Mouse (Mus musculus) midbrain, embryonic 12.5 days (tissue): ENCODE measurements around the gene Pja2. TPM values are rescaled to one million over a fixed set of nuclear protein-coding genes. Genes with fewer than 3 reads are reported as not detected.
"Not testable (repeated sequence)": the region's sequence is repeated elsewhere in the genome, so short reads cannot be mapped to it uniquely, and the experiment has no call there.

Experiments used
- ATAC-seq: fragments of 200-750 bp; cut with Nextera tagmentation; 2 replicates; pipeline ENCODE4 v1.8.0; 2017; ENCODE audit warnings: low read depth, moderate TSS enrichment, moderate library complexity; ENCODE audit not compliant: low FRiP score
- H3K27ac ChIP-seq: fragments of 300-500 bp; sonication (generic); replicated peaks from 2 replicates; pipeline ENCODE4 v1.5.1; 2016; ENCODE audit warnings: mild to moderate bottlenecking
- H3K27me3 ChIP-seq: fragments of 300-500 bp; sonication (generic); 2 replicates; pipeline ENCODE4 v1.6.1; 2016; ENCODE audit warnings: mild to moderate bottlenecking
- H3K36me3 ChIP-seq: fragments of 300-500 bp; sonication (generic); 2 replicates; pipeline ENCODE4 v1.6.1; 2016
- H3K4me1 ChIP-seq: fragments of 300-500 bp; sonication (generic); 2 replicates; pipeline ENCODE4 v1.6.1; 2016
- H3K4me2 ChIP-seq: fragments of 300-500 bp; sonication (generic); replicated peaks from 2 replicates; pipeline ENCODE4 v1.6.1; 2016; ENCODE audit warnings: mild to moderate bottlenecking, moderate library complexity
- H3K4me3 ChIP-seq: fragments of 300-500 bp; sonication (generic); 2 replicates; pipeline ENCODE4 v1.5.1; 2016; ENCODE audit warnings: mild to moderate bottlenecking
- H3K9ac ChIP-seq: fragments of 300-500 bp; sonication (generic); replicated peaks from 2 replicates; pipeline ENCODE4 v1.6.1; 2016; ENCODE audit warnings: mild to moderate bottlenecking, moderate library complexity
- H3K9me3 ChIP-seq: fragments of 300-500 bp; sonication (generic); 2 replicates; pipeline ENCODE4 v1.6.1; 2016; ENCODE audit warnings: mild to moderate bottlenecking
- whole genome bisulfite sequencing: fragments of 180-500 bp; shearing (Covaris S2); methylation state at CpG from one replicate; pipeline ENCODE4 v1.1.7; 2016; 5-methylcytosine and 5-hydroxymethylcytosine counted together
- polyA plus RNA-seq: library from polyadenylated mRNA; unstranded; fragments of >200 nt; fragmentation: Nextera tagmentation; extraction: Ambion mirVana; gene quantifications from 2 replicates; pipeline ENCODE4 v1.2.1, GENCODE M21; 2016

Pja2 gene
- polyA plus RNA-seq, 1 experiment from 2014 or later, result 88.4 TPM

- Histone ChIP-seq H3K9ac (peak overlapping the region; percentile 65), H3K36me3 (no peaks in the 10 kb centered on the region; the same call in 1 of the 2 replicates), H3K27ac (peak overlapping the region; percentile 80), H3K4me1 (peaks cover 13% of the 10 kb centered on the region), H3K27me3 (no peaks in the 10 kb centered on the region), H3K4me2 (peak overlapping the region; percentile 82), H3K4me3 (peak overlapping the region; percentile 44), H3K9me3 (no peaks in the 10 kb centered on the region)
- no peak for ATAC-seq
- 23% methylated on average over 5 of the region's 5 CpGs for WGBS
These were observed 1.0 kb upstream of the Pja2 start for GRCm38 (mm10) chr17:64332770-64333096.

GRCm38 (mm10) chr17:64331291-64331897 is 322 bp downstream of the Pja2 start:
- Histone ChIP-seq H3K27ac (peak overlapping the region; percentile 98), H3K9ac (peak overlapping the region; percentile 97), H3K27me3 (no peaks in the 10 kb centered on the region), H3K9me3 (no peaks in the 10 kb centered on the region), H3K4me2 (peak overlapping the region; percentile 62), H3K4me3 (peak overlapping the region; percentile 98), H3K36me3 (no peaks in the 10 kb centered on the region; the same call in 1 of the 2 replicates), H3K4me1 (peaks cover 13% of the 10 kb centered on the region)
- WGBS, result under 1% methylated on average over 36 of the region's 62 CpGs
- peak; percentile 57 for ATAC-seq

GRCm38 (mm10) chr17:64330885-64331284 is 831 bp downstream of the Pja2 start:
- Histone ChIP-seq H3K9ac (peak overlapping the region; percentile 97), H3K27me3 (no peaks in the 10 kb centered on the region), H3K9me3 (no peaks in the 10 kb centered on the region), H3K27ac (peak overlapping the region; percentile 98), H3K4me2 (peak overlapping the region; percentile 62), H3K4me3 (peak overlapping the region; percentile 98), H3K4me1 (peaks cover 13% of the 10 kb centered on the region), H3K36me3 (no peaks in the 10 kb centered on the region; the same call in 1 of the 2 replicates)
- 24% methylated on average over 8 of the region's 8 CpGs for WGBS
- ATAC-seq, result no peak

DNA sequence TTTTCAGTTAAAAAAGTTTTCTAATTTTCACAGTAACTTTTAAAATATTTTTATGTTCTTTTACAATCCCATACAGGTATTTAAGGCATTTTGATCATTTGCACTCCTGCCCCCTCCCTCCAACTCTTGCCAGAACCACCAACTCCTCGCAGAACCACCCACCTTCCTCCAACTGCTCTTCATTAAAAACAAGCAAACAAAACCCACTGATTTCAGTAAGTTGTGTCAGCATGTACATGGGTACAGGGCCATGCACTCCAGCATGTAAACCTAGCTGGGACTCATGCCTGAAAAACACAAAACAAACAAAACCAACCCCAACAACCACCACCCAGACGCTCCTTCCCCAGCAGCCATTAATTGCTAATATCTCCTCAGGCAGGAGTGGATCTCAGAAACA is 7.2 kb downstream of the Pja2 start:
- H3K9me3 ChIP-seq, result no peaks in the 10 kb centered on the region
- H3K36me3 ChIP-seq, result peaks cover 3% of the 10 kb centered on the region; the same call in 1 of the 2 replicates
- ATAC-seq, result no peak
- H3K4me2 ChIP-seq, result no peak overlapping the region
- H3K4me1 ChIP-seq, result 0 out of 2 replicates have a peak, but pooled peaks cover 2% of the 10 kb centered on the region
- 91% methylated on average over 2 of the region's 2 CpGs for WGBS
- H3K9ac ChIP-seq, result no peak overlapping the region
- H3K27me3 ChIP-seq, result no peaks in the 10 kb centered on the region
- H3K27ac ChIP-seq, result no peak overlapping the region
- H3K4me3 ChIP-seq, result no peak overlapping the region

DNA sequence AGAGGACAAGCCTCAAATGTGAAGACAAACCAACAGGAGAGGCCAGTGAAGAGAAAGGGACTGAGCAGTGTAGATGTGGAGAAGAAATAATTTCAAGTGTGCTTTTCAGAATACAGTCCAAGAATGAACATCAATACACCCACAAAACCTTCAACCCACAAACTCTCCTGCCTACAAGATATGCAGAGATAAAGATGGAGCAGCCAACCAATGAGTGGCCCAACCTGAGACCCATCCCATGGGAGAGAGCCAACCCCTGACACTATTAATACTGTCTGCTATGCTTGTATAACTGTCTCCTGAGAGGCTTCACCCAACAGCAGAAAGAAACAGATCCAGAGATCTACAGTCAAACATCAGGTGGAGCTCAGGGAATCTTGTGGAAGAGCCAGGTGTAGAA is 16.3 kb downstream of the Pja2 start:
- no peaks in the 10 kb centered on the region for H3K27me3 ChIP-seq
- no peaks in the 10 kb centered on the region for H3K4me1 ChIP-seq
- H3K4me3 ChIP-seq, result no peak overlapping the region
- H3K9me3 ChIP-seq, result no peaks in the 10 kb centered on the region
- H3K27ac ChIP-seq, result no peak overlapping the region
- no peak overlapping the region for H3K4me2 ChIP-seq
- H3K9ac ChIP-seq, result no peak overlapping the region
- ATAC-seq, result no peak
- H3K36me3 ChIP-seq, result peaks cover 9% of the 10 kb centered on the region

DNA sequence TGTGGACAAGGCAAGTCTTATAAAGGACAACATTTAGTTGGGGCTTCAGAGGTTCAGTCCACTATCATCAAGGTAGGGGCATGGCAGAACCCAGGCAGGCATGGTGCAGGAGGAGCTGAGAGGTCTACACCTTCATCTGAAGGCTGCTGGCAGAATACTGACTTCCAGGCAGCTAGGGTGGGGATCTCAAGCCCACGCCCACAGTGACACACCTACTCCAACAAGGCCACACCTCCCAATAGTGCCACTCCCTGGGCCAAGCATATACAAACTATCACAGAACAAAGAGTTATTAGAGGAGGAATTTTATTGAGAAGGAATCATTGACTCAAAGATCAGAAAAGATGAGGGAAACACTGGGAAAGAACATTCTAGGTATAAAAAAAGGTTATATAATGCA is 17.2 kb downstream of the Pja2 start:
- not testable (repeated sequence) for H3K9ac ChIP-seq, H3K4me2 ChIP-seq, H3K27ac ChIP-seq, H3K36me3 ChIP-seq, H3K4me1 ChIP-seq, H3K9me3 ChIP-seq, H3K27me3 ChIP-seq, H3K4me3 ChIP-seq, ATAC-seq
- WGBS, result 83% methylated on average over 1 of the region's 1 CpGs

- Histone ChIP-seq H3K4me1 (no peaks in the 10 kb centered on the region), H3K9me3 (no peaks in the 10 kb centered on the region), H3K4me3 (no peak overlapping the region), H3K36me3 (peaks cover 22% of the 10 kb centered on the region), H3K9ac (no peak overlapping the region), H3K27me3 (no peaks in the 10 kb centered on the region), H3K27ac (no peak overlapping the region), H3K4me2 (no peak overlapping the region)
- no peak for ATAC-seq
- WGBS, result 95% methylated on average over 5 of the region's 5 CpGs
These were observed 34.1 kb downstream of the Pja2 start for GRCm38 (mm10) chr17:64297628-64298027.

GRCm38 (mm10) chr17:64292740-64293139 is 39.0 kb downstream of the Pja2 start:
- H3K27me3 ChIP-seq, result no peaks in the 10 kb centered on the region
- no peaks in the 10 kb centered on the region for H3K9me3 ChIP-seq
- ATAC-seq, result no peak
- H3K36me3 ChIP-seq, result peaks cover 27% of the 10 kb centered on the region
- WGBS, result 85% methylated on average over 8 of the region's 8 CpGs
- no peak overlapping the region for H3K27ac ChIP-seq
- H3K4me1 ChIP-seq, result no peaks in the 10 kb centered on the region
- H3K4me3 ChIP-seq, result no peak overlapping the region
- H3K4me2 ChIP-seq, result no peak overlapping the region
- H3K9ac ChIP-seq, result no peak overlapping the region

GRCm38 (mm10) chr17:64289684-64290083 is 42.0 kb downstream of the Pja2 start:
- Histone ChIP-seq H3K36me3 (peaks cover 49% of the 10 kb centered on the region), H3K4me1 (no peaks in the 10 kb centered on the region), H3K27ac (no peak overlapping the region), H3K4me3 (no peak overlapping the region), H3K9me3 (no peaks in the 10 kb centered on the region), H3K27me3 (no peaks in the 10 kb centered on the region), H3K4me2 (no peak overlapping the region), H3K9ac (no peak overlapping the region)
- WGBS, result 36% methylated on average over 4 of the region's 4 CpGs
- no peak for ATAC-seq

- Histone ChIP-seq H3K4me1 (no peaks in the 10 kb centered on the region), H3K9ac (no peak overlapping the region), H3K4me2 (no peak overlapping the region), H3K36me3 (peaks cover 53% of the 10 kb centered on the region), H3K4me3 (no peak overlapping the region), H3K27me3 (no peaks in the 10 kb centered on the region), H3K27ac (no peak overlapping the region), H3K9me3 (no peaks in the 10 kb centered on the region)
- WGBS, result 67% methylated on average over 7 of the region's 7 CpGs
- ATAC-seq, result no peak
These were observed 43.7 kb downstream of the Pja2 start for GRCm38 (mm10) chr17:64288000-64288399.

DNA sequence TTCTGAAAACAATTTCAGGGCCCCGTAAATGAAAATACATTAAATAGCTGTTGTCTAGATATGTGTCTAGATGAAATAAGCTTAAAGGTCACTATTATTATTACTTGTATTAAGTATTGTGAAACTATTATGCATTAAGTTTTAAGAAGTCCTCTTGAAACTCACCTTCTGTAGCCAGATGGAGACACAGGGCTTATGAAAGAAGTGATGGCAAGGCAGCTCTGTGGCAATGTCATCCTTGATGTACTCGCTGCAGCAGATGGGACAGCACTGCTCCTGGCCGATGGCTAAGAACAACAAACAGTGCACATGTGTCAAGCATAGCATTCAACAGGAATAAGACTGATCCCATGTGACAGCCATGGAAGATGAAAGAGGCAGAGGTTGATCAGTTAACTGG is 44.9 kb downstream of the Pja2 start:
- no peak for ATAC-seq
- no peaks in the 10 kb centered on the region for H3K9me3 ChIP-seq
- no peaks in the 10 kb centered on the region for H3K27me3 ChIP-seq
- no peak overlapping the region for H3K4me2 ChIP-seq
- H3K4me3 ChIP-seq, result no peak overlapping the region
- no peaks in the 10 kb centered on the region for H3K4me1 ChIP-seq
- H3K9ac ChIP-seq, result no peak overlapping the region
- no peak overlapping the region for H3K27ac ChIP-seq
- 72% methylated on average over 3 of the region's 3 CpGs for WGBS
- H3K36me3 ChIP-seq, result peaks cover 57% of the 10 kb centered on the region

DNA sequence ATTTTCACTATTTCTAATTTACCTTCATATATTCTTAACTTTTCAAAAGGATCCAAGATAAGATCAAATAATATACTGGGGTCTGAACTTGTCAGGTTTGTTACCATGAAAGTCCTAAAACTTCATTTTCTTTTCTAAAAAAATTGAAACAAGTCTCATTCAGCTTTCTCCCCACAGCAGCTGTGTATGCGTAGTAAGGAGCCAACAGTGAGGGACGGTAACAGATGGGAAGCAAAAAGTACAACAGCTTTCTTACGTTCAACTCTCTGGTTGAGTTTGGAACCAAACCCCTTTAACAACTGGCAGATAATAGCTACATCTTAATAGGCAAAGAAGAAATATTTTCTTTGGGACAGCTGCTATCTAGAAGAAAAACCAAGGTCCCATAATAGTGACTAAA is 50.3 kb downstream of the Pja2 start:
- ATAC-seq, H3K27me3 ChIP-seq, H3K9ac ChIP-seq, H3K4me3 ChIP-seq, H3K9me3 ChIP-seq, H3K27ac ChIP-seq, H3K4me2 ChIP-seq, H3K4me1 ChIP-seq: not testable (repeated sequence)
- peaks cover 50% of the 10 kb centered on the region for H3K36me3 ChIP-seq
- WGBS, result 81% methylated on average over 3 of the region's 3 CpGs

- H3K36me3 ChIP-seq, result peaks cover 18% of the 10 kb centered on the region
- H3K9me3 ChIP-seq, result no peaks in the 10 kb centered on the region
- WGBS, result 85% methylated on average over 9 of the region's 9 CpGs
- no peaks in the 10 kb centered on the region for H3K27me3 ChIP-seq
- no peak overlapping the region for H3K4me3 ChIP-seq
- no peak overlapping the region for H3K9ac ChIP-seq
- H3K4me2 ChIP-seq, result no peak overlapping the region
- no peak overlapping the region for H3K27ac ChIP-seq
- no peak for ATAC-seq
- H3K4me1 ChIP-seq, result no peaks in the 10 kb centered on the region
These were observed 54.0 kb downstream of the Pja2 start for GRCm38 (mm10) chr17:64277649-64278212.
